Mouse (Mus musculus) liver, embryonic 14.5 days (tissue): ENCODE data around the gene Syne3.

Experiments used
- CTCF ChIP-seq: IDR thresholded peaks from 2 replicates; pipeline ENCODE4 v1.5.1; 2016; ENCODE audit warnings: antibody characterized with exemption, low read depth, control low read depth
- EP300 ChIP-seq: IDR thresholded peaks from 2 replicates; pipeline ENCODE4 v1.6.1; 2016; ENCODE audit warnings: antibody characterized with exemption, low read depth

DNA sequence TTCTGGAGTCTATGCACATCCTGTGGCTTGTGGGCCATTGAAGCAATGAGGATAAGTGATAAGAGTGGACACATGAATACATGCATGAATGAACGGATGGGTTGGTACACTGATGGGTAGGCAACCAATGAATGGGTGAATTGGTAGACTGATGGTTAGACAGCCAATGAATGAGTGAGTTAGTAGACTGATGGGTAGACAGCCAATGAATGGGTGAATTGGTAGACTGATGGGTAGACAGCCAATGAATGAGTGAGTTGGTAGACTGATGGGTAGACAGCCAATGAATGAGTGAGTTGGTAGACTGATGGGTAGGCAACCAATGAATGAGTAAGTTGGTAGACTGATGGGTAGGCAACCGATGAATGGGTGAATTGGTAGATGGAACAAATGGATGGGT is 91.7 kb downstream of the Syne3 start:
- TF ChIP-seq CTCF (no peak), EP300 (no peak)
